Mouse (Mus musculus) lung, postnatal 4 days (tissue): Measurements from ENCODE around the gene Egfl8.

Source experiments
- DNase-seq, 2 experiments: peaks; one replicate each; pipeline ENCODE4 v3.0.0; 2021

The Egfl8 gene

GRCm38 (mm10) chr17:34648141-34648890, 32.5 kb upstream of the Egfl8 start:
- DNase-seq, result no peak

- peak; percentile 95 to 99 for DNase-seq
Observed at GRCm38 (mm10) chr17:34646906-34647787, 31.4 kb upstream of the Egfl8 start, which contains the start of gene Atf6b. Gene Atf6b, plus strand, starts transcription at chr17:34647146.

GRCm38 (mm10) chr17:34645831-34646511, 30.2 kb upstream of the Egfl8 start:
- peak in 1 of 2 experiments; percentile 46 for DNase-seq

- no peak for DNase-seq
Observed at GRCm38 (mm10) chr17:34645256-34645829, 29.6 kb upstream of the Egfl8 start.

DNA sequence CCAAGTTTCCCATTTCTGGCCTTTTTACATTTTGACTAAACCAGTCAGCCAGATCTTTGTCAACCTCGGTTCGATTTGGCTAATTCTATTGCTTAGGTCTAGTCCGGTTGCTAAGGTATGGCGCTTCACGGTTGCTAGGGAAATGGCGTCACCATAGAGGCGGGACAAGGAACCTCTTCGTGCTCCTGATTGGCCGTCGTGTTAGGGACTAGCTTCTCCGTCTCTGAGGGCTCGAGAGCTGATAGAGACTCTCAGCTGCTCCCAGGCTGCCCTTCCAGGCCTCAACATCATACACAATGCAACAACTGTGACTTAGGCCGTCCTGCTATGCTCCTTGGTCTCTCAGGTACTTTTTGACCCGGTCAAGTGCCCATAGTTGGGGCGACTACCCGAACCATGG, 28.8 kb upstream of the Egfl8 start, which contains the start of gene Fkbpl:
Gene Fkbpl (plus strand): TSS at position 157 of the 400 bp plus-strand sequence.
- DNase-seq, result peak; percentile 96 to 97

GRCm38 (mm10) chr17:34643944-34644343, 28.2 kb upstream of the Egfl8 start:
- no peak for DNase-seq

- no peak for DNase-seq
Observed at GRCm38 (mm10) chr17:34643379-34643778, 27.6 kb upstream of the Egfl8 start.

GRCm38 (mm10) chr17:34641945-34642344, 26.2 kb upstream of the Egfl8 start:
- no peak for DNase-seq

- DNase-seq, result peak in 1 of 2 experiments; percentile 80
Observed at GRCm38 (mm10) chr17:34640778-34641601, 25.2 kb upstream of the Egfl8 start.

- no peak for DNase-seq
Observed at GRCm38 (mm10) chr17:34639461-34640255, 23.9 kb upstream of the Egfl8 start.

GRCm38 (mm10) chr17:34637459-34637858, 21.7 kb upstream of the Egfl8 start:
- DNase-seq, result no peak

DNA sequence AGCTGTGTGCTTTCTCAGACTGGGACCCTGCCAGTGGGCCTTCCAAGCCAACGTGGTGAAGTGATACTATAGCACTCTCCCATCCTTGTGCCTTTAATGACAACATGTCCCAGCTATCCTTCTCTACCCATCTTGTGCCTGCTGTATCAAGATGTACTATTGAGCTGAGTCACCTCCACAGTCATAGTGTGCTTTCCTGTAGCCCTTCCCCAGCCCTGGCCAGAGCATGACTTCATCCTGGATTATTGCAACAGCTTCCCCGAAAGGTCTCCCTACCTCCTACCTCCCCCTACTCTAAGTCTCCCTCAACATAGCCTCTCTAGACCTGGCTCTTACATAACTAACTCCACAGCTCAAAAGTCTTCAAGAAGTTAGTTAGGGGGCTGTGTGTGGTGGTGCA, 19.9 kb upstream of the Egfl8 start:
- no peak for DNase-seq

GRCm38 (mm10) chr17:34632261-34632691, 16.5 kb upstream of the Egfl8 start:
- DNase-seq, result peak; percentile 87

DNA sequence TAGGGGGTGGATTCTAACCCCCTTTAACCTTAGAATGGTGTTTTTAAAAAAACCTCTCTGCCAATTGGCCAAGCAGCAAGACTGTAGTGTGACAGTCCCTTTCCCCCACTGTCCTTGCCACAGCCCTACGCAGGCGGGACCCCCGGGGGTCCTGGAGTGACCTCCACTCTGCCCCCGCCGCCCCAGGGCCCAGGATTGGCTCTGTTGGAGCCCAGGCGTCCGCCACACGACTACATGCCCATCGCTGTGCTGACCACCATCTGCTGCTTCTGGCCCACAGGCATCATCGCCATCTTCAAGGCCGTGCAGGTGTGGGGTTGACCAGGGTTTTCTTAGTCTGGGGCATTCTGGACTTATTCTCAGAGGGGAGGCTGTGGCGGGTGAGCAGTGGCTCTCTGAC, 15.9 kb upstream of the Egfl8 start:
- peak in 1 of 2 experiments; percentile 30 for DNase-seq

DNA sequence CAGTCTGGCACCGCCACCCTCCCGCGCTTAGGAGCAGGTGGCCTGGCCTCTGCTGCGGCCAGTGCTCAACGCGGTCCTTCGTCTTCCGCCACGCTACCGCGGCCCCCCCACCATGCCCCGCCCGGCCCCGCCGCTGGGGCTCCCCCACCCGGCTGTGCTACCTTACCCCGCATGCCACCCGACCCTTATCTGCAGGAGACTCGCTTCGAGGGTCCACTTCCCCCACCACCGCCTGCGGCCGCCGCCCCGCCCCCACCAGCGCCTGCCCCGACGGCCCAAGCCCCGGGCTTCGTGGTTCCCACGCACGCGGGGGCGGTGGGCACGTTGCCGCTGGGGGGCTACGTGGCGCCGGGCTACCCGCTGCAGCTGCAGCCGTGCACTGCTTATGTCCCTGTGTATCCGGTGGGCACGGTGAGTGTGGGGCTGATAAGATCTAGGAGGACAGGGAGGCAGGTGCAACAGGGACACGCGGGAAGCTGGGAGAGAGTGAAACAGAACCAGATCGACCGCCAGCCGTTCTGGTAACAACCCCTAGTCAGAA, 15.1 kb upstream of the Egfl8 start:
- DNase-seq, result peak in 1 of 2 experiments; percentile 32

DNA sequence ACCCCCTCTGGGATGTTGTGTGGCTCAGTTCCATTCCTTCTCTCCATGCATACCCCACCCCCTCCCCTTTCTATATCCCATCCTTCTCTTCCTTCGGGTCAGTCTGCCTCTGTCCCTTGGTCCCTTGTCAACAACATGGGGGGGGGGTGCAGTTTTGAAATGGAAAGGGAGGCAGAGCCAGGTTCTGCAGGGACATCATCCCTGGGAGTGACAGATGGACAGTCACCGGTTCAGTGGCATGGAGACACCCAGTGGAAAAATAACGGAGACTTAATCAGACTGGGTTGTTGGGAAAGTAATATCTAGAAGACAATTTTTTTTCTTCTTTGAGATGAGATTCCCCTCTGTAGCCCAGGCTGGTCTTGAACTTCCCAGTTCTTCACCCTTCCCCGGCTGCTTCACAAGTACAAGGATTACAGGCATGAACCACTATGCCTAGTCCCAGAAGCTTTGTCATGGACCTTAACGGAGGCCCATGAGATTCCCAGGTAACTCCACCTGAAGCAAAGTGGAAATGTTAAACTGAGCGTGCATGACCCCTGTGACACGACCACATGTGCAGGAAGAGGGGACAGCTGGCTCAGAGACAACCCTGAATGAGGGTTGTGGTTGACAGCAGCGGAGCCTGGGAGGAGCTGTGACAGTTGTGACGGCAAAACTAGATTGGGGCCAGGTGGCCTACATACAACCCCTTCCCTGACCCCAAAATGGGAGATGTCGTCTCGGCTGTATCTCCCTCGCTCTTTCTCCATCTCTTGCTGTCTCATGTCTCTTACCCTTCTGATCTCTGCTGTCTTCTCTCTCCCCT, 14.2 kb upstream of the Egfl8 start:
- DNase-seq, result no peak

- DNase-seq, result no peak
Observed at GRCm38 (mm10) chr17:34629221-34629751, 13.5 kb upstream of the Egfl8 start, which contains the start of gene Prrt1. Gene Prrt1, plus strand, starts transcription at chr17:34629533.

GRCm38 (mm10) chr17:34628644-34628967, 12.8 kb upstream of the Egfl8 start:
- DNase-seq, result no peak

DNA sequence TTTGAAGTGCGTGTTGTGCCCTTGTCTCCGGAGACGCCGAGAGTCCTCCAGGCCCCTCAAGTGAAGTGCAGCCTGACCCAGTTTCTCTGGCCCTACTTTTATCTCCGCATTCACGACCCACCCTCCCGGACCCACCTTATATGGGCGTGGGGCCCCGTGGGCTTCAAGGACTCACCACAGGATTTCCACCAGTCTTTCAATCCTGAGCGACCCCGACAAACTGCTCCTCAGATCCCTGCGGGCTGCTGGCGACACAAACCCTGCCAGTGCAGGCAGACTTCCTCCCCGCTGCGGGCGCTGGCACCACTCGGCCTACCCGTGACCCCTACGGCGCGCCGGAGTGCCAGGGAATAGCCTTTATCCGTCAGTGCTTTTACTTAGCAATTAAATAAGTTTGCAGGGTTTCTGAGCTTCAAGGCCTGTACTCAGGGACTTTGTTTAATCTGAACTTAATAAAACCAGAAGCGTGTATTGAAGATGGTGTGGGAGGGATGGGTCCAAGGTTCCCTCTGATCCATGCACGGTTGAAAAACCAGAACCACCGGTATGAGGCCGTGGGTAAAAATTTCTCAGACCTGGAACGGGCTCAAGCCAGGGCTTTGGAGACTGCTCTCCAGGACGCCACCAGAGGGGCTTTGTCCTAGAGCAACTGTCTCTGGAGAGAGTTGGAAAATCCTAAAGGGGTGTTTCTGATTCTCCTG, 12.3 kb upstream of the Egfl8 start, which contains the start of gene Ppt2:
Gene Ppt2 (minus strand): TSS at position 568 of the 701 bp plus-strand sequence.
- DNase-seq, result no peak
